Mouse (Mus musculus): ENCODE data around the gene Rabl6. TPM values are rescaled to one million over a fixed set of nuclear protein-coding genes. Genes with fewer than 3 reads are reported as not detected.

Gene Rabl6
- polyA plus RNA-seq, 1 experiment = 35.8 TPM

DNA sequence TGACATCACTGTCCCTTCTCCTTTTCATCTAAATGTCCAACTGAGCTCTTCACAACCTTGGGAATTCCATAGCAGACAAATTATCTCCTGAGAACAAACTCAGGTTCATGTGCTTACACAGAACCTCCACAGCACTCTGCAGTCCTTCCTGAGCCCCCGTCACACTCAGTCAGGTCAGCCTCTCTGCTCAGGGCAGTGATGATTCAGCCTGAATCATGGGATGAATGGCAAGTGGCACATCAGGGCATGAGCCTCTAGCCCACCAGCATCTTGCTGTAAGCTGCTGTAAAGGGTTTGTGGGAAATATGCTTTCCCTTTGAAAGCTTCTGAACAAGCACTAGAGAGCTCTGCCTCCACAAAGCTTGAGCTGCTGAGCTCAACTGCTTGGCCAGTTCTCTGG is 9.6 kb downstream of the Rabl6 start:
- DNase-seq (ENCODE audit: low read depth, low spot score) = no peak
- WGBS = 93% methylated on average over 1 of the region's 1 CpGs

DNA sequence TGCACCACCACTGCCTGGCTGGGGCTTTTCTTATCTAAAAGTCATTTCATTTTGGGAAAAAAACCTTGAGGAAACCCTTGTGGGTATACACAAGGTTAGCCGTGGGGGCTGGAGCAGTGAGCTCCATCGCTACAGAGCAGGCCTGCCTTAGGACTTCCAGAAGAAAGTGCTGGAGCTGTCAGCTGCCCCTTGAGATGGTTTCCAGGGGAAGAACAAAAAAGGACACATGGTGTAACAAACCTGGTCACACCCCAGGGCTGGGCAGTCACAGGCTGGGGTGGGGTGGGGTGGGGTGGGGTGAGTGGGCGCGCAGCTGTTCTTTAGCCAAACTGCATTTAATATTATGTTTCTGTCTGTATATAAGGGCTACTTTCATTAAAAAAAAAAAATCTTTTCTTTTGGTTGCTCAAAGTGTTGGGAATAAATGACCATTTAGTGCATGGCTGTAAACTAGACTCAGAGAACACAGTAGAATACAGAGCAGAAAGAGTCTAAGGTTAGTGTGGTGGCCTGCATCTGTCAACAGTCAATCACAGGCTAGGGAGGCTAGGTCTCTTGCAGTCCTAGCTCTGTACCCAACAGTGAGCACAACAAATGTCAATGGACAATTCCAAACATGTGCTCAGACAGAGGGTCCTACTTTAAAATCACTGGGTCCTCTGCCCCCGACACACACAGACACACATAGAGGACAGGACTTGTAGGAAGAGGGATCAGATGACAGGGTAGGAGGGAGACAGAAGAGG is 11.4 kb downstream of the Rabl6 start:
- 86% methylated on average over 5 of the region's 5 CpGs for WGBS
- DNase-seq (ENCODE audit: low read depth, low spot score) = no peak

DNA sequence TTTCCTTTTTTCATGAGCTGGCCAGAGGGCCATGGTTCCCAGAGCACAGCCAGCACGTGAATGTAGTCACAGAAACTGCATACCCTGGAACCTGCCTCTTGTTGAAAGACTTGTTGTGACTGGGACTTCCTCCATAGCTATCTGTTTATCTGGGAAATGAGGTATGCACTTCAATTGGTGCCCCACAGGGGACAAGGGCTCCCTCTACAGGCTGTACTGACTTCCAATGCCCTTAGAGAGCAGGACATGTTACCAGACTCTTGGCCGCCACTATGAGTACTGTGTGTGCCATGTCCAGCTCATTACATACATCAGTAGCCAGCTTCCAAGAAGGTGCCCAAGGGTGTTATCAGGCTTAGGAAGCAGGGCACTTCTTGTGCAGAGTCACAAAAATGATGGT is 16.5 kb downstream of the Rabl6 start:
- no peak for DNase-seq (ENCODE audit: low read depth, low spot score)
- 77% methylated on average over 2 of the region's 2 CpGs for WGBS

DNA sequence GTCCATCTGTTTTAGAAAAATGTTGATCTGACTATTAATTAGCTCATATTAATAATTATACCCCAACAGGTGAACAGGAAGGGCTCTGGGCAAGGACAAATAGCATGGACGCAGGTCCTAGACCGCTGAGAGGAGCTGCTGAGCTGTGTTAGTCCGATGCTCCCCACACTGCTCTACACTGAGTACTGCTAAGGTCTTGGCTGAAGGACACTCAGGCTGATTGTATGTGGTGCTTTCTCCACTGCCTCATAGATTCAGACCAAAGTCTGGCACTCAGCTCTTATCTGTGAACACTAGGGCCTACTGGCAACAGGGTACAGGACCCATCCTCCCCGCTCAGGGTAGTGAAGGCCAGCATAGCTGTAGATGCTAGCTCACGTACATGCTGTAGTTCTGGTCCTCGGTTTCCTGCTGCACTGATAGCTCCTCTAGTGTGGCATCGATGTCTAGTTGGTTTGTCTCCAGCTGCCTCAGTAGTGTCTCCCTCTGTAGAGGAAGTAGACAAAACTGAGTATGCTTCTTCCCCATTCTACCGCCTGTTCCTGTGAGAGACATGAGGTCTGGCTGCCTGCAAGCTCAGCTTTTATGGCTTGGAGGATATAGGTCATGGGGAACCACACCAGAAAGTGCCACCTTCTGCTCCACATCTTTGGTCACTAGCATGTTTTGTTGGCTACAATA is 20.0 kb downstream of the Rabl6 start:
- no peak for DNase-seq (ENCODE audit: low read depth, low spot score)
- WGBS = 87% methylated on average over 8 of the region's 8 CpGs

DNA sequence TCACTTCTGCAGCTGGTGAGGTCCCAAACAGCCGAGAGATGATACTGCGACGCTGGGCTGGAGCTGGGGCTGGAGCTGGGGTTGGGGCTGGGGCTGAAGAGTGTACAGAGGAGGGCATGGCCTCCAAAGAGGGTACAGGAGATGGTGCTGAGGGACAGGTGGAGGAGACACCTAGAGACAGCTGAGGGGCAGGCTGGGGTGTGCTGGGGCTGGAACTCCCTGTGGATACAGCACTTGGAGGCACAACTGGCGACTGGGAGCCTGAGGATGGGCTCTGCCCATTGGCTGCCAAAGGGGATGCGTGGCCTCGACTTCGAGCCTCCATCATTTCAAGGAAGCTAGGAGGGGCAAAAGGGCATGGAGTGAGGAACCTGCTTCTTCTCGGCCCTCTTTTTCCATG is 21.0 kb downstream of the Rabl6 start:
- no peak for DNase-seq (ENCODE audit: low read depth, low spot score)
- 92% methylated on average over 8 of the region's 8 CpGs for WGBS

DNA sequence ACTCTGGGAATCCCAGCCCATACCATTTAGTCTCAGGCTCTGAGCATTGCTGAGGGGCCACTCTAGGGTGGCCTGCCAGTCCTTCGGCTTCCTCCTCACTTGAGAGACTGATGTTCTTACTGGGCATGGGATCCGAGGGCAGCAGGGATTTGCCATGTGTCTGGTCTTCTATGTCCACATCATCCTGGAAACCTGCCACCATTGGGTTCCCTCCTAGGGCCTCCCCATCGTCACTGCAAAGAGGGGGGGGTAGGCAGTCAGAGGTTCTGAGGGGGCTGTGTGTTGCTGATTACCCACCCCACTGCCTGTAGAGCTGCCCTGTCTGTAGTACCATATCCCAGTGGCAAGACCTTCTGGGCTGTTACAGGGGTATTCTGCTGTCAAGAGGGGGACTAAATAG is 22.7 kb downstream of the Rabl6 start:
- DNase-seq (ENCODE audit: low read depth, low spot score) = no peak
- 79% methylated on average over 3 of the region's 3 CpGs for WGBS

DNA sequence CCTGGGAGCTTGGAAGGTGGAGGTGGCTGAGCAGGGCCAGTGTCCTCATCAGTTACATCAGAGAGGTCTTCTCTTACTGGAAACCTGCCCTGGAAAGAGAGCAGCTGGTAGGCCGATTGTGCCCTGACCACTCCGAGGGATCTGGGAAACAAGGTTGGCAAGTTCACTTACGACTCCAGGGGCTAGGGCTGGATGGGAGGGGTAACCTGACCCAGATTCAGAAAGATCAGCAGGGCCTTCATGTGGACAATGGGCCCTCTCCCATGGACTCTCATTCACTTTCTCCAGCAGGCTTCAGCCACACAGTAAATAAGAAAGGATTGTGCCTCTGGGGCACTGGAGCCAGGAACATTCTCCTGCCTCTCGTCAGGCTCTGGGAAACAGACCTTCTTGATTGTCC is 23.5 kb downstream of the Rabl6 start:
- no peak for DNase-seq (ENCODE audit: low read depth, low spot score)
- WGBS = 82% methylated on average over 4 of the region's 4 CpGs

DNA sequence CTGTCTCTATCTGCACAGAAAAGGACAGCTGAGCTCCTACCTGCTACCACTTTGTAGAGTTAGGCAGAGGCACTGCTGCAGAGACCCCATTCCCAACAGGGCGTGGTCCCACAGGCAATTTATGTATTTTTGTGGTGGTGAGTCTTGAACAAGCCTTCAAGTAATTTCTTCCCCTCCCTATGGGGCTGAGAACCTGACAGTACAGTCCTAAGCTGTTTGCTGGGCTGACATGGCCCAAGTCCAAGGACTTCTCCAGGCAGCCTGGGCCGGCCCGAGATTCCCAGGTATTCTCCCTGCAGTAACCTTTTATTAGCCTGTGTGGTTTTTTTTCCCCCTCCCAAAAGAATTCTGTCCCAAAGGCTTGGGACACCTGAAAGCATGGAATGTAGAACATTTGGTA is 24.2 kb downstream of the Rabl6 start:
- 64% methylated on average over 3 of the region's 3 CpGs for WGBS
- no peak for DNase-seq (ENCODE audit: low read depth, low spot score)

DNA sequence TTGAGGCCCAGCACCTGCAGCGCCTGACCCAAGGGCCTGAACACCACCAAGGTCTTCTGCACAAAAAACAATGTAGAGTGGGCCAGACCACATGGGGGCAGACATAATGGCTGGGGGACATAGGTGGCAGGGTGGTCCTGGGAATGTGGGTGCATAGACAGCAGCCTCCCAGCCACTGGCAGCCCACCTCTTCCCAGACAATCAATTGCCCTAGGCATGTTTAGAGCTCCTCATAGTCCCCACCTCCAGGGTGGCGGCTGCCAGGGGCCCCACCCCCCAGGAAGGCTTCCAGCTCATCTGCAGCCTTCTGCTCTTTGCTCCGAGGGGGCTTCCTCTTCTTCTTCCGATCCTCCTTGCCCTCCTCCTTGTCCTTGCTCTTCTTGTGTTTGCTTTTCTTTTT is 24.8 kb downstream of the Rabl6 start:
- 61% methylated on average over 4 of the region's 4 CpGs for WGBS
- no peak for DNase-seq (ENCODE audit: low read depth, low spot score)

DNA sequence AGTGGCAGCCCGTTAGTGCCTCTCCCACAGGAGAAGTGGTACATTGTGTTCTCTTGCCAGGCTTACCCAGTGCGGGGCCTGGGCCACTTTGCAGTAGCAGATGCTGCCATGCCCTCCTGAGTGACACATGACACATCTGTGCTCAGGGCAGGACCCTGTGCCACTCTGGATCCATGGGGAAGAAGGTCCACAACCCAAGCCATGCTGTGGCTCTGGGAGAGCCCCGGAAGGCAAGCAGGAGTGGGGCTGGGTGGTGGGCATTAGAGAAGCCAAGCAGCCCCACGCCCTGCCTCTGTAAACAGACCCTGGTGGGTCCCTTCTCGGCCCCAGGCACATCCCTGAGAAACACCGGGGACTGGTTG is 25.2 kb downstream of the Rabl6 start:
- no peak for DNase-seq (ENCODE audit: low read depth, low spot score)

DNA sequence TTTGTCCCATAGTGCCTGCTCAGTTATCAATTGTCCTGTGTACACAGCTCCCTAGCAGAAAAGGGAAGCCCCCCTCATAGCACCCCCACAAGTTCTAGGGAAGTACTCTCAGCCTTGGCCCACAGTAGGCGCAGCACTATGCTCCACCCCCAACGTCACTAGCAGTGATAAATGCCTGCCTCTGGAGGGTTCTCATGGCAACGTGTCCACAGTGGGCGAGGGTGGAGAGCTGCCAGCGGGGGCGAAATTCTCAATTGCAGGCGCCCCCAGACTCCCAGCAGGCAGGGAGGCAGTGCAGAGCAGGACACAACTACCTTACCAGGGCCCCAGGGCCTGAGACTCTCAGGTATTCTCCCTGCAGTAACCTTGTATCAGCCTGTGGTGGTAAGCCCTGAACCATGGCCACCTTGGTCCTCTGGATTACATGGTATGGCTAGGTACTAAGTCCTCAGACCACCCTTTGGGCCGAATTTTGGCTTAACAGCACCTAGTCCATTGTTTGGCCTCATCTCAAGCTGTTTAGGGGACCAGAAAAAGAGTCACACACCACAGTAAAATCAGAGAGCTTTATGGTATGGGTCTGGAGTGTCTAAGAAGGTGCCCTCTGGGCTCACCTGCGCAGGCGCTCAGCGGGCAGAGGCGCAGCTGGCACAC is 25.7 kb downstream of the Rabl6 start:
- no peak for DNase-seq (ENCODE audit: low read depth, low spot score)
- WGBS = 58% methylated on average over 12 of the region's 12 CpGs

More for the DNA sequence above, 25.2 kb downstream of the Rabl6 start:
- WGBS = 72% methylated on average over 6 of the region's 6 CpGs

DNA sequence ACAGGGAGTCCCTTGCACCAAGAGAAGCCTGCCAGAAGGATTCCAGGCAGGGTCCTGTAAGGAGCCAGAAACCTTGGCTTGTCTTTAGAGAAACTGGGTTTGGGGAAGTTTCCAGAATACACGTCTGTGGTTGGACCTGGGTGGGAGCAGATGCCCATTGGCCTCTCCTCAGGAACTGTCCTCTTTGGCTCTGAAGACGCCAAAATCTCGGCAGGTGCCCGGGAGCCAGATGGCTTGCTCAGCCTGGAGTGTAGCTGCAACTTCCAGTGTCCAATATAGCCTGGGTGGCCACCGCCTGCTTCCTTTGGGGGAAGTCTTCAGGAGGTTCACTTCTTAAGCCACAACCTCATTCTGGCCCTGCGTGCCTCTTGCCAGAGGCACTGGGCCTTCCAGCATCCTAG is 26.4 kb downstream of the Rabl6 start:
- DNase-seq (ENCODE audit: low read depth, low spot score) = no peak
- 17% methylated on average over 6 of the region's 6 CpGs for WGBS

DNA sequence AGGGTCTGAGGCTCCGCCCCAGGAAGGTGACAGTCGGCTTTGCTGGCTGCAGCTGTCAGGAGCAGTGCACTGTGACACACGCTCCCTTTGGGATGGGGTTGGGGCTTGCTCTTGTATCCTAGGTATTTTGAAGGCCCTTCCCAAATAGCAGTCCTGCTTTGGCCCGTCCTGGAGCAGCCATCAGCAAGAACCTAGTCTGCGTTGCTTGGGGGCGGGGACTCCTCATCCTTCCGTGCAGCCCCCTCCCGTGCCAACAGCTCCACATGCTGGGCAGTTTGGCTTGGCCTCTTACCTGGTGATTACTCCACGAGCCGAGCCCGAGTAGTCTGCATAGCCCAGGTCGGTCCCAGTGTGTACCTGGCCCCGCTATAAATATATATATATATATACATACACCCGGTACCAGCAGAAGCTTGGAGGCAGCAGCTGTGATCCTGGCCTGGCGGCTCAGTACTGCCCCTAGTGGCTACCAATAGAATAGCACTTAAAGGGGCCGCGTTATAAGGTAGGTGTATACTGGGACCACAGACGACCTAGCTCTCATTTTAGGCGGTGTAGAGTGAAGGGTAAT is 26.9 kb downstream of the Rabl6 start, which contains the start of gene Ajm1:
Gene Ajm1, minus strand, starts transcription at position 464 of the 571 bp plus-strand sequence.
- 4% methylated on average over 19 of the region's 19 CpGs for WGBS
- no peak for DNase-seq (ENCODE audit: low read depth, low spot score)

DNA sequence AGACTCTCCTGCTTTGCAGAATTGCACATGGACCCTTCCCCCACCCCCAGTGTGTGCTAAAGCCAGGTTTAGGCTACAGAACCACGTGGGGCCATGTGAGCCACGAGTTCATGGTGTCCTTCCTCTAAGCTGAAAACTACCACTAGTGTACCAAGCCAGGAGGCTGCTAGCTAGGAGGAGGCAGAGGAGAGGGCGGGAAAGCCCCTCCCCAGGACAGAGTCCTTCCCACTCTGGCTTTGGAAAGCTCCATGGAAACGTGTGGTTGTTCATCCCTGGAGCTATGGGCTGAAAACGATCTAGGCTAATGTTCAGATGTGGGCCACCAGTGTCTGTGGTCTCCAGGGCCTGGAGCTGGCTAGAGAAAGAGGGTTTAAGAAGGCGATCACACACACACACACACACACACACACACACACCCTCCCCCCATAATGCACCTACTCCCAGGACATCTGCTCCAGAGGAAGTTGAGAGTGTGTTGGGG is 27.7 kb downstream of the Rabl6 start:
- 22% methylated on average over 6 of the region's 6 CpGs for WGBS
- no peak for DNase-seq (ENCODE audit: low read depth, low spot score)

DNA sequence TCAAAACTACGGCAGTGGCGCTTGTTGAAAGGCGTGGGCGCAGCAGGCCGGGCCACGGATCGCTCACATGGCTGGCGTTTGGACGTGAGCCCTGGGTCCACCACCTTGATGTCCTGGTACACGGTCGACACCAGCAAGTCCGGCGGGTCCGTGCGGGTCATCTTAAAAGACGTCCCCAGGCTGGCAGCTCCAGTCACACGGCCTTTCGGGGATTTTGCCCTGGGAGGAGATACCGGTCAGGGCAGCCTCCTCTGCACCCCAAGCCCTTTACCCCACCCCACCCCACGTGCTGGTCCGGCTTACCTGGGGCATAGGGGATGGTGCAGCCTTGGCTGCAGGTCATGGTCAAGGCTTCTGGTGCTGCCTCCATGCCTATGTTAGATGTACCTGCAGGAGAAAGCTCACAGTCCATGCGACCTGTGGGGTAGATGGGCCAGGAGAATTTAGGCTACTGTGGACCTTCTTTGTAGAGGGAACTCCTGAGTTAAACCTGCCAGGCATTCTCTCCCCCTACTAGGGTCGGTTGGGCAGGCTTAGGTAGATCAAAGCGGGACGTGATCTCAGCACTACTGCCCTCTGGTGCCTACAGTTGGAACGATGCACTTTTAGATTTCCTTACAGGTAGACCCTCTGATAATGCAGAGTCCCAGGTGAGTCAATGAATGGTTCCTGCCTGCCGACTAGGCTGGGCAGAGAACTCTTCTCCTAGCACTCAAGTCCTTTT is 28.4 kb downstream of the Rabl6 start:
- 3% methylated on average over 27 of the region's 27 CpGs for WGBS
- no peak for DNase-seq (ENCODE audit: low read depth, low spot score)

DNA sequence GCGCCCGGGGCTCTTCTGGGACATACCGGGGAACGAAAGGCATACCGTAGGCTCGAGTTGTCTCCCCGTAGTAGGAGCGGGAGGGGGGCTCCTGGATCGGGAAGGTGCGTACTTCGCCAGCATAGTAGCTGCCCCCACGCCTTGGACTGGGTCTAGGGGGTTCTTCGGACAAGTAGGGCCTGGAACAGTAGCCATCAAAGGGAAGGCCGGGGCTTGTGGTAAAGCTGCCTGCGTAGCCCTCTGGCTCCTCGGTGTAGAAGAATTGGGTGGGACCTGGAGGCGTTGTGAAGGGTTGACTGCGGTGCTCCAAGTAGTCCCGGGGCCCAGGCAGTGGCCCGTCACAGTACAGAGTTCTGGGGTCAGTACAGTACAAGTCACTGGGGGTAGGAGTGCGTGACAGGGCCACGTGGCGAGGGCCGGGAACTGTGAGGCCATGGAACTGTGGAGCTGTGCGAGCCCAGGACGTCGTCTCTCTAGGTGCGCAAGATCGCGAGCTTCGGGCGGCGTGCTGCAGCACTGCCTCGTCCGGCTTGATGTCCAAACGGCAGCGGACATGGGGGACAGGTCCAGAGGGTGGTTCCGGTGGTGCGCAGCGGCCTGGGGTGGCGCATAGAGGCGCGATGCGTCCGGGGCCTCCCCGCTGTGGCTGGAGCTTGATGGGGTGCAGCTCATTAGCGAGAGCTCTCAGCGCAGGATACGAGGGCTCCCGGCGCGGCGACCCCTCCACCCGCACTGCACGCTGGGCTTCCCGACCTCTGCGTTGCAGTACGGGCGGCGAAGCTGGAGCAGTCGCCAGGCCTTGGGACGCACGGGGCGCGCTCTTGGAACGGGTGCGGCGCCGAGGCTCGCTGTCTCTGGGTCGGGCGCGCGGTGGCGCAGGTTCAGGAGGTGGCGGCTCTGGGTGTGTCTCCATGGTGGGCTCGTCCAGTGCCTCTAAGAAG is 29.3 kb downstream of the Rabl6 start:
- no peak for DNase-seq (ENCODE audit: low read depth, low spot score)
- WGBS = 11% methylated on average over 77 of the region's 77 CpGs

DNA sequence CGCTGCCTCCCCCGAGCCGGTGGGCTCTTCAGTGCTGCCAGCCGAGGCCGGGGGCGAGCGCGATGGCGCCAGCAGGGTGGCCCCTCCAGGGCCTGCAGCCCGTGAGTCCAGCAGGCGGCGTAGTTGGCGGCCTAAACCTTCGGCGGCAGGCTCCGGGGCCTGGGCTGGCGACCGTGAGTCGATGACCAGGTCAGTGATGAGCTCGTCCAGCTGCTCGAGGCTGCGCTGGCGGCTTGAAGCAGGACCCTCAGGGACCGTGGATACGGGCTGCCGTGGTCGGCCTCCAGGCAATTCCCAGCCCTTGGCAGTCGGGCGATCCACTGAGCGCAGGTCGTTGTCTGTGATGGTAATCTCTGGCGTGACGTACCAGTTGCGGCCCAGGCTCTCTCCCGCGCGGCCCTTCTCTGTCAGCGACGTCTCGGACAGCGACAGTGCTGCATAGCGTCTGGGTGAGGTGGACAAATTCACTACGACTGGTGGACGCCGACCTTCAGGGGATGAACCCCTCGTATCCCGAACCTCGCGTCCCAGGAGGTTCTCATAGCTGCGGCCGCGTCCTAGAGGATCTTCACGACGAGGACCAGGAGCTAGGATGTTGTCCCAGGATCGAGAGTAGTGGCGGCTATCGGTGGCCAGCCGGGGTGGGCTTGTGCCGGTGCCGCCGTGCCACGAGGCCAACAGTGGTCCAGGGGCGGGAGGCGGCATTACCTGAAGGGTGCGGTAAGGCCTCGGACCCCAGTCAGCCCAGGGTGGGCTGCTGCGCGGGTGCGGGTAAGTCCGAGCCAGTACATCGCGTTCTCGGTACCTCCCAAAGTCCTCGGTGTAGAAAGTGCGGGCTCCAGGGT is 30.1 kb downstream of the Rabl6 start:
- WGBS = 16% methylated on average over 75 of the region's 75 CpGs
- no peak for DNase-seq (ENCODE audit: low read depth, low spot score)
